Mouse (Mus musculus): ENCODE measurements around the gene Fam240a.

DNA sequence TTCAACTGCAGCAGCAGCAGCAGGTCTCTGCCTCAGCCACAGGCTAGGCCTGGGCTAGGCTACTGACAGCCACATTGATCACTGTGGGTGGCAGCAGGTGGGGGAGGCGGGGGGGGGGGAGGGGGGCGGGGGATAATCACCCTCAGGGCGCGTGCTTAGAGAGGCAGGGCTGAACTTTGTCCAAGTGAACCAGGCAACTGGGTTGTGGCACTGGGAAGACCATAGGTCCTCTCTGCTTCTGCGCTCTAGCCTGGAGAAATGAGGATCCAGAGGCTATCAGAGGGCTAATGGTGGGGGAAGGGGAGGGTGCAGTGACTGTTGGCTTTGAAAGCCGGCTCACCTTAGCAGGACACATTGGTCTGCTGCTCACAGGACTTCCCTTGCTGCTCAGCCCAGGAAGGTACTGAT, 41.4 kb downstream of the Fam240a start:
- TF ChIP-seq CTCF (conservative IDR thresholded peaks at IDR 0.05; ENCODE audit: insufficient read depth, insufficient read length, low read depth, low read length) (no peak), POLR2A (IDR thresholded peaks at IDR 0.05; ENCODE audit: low read depth, low read length) (no peak)

All from kidney, adult 2 months (tissue).